Mouse (Mus musculus): ENCODE measurements at regions not wholly inside any gene's neighbourhood (a gene's known extent, or its start where the extent isn't known, plus 50 kb on each side); places are given as distances from the start of the nearest gene placed in this dataset.

DNA sequence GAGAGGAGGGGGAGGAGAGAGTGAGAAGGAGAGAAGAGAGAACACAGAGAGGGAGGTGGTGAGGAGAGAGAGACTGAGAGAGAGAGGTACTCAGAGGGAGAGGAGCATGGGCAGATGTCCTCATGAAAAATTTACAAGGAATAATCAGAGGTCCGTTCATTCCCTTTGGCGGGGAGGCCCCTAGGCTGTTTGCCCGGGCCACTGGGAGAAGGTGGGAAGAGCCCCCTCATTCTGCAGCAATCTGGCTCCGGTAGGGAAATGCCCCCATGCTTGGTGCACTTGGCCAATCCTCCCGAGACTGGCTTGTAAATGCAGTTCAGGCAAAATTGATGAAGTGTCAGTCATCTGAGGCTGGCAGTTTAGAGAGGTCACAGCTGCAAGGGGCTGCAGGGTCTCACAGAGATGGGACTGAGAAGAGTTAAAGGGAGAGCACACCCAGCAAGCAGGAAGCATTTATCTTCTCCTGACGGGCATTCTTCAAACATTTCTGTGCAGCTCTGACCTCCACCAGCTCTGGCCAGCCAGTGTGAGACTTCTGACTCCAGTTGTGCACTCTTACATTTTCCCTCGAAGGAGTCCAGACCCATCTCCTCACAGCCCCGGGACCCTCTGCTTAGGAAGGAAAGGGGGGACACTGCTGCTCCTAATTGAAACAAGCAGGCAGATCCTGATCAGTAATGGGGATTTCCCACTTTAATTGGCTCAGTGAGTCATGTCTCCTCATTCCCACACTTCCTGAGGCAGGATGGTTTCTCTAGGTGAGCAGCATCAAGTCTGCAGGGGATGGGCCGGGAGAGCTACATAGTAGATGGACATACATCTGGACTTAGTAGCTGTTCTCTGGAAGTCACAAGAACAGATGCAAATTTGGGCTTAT lies 65.5 kb downstream of the Cmpk2 start:
- 52% methylated on average over 9 of the region's 9 CpGs for WGBS
- DNase-seq (ENCODE audit: low spot score) (peak; percentile 51), ATAC-seq (replicated peaks; ENCODE audit: low FRiP score) (peak; percentile 56)
- Histone ChIP-seq H3K9me3 (ENCODE audit: control insufficient read depth, low read length) (no peaks in the 10 kb centered on the region), H3K4me3 (ENCODE audit: low read depth, low read length) (no peak overlapping the region), H3K27ac (ENCODE audit: low read depth, low read length) (peak overlapping the region; percentile 59; the same call in 1 of the 2 replicates), H3K36me3 (ENCODE audit: control insufficient read depth, insufficient read depth, low read length) (no peaks in the 10 kb centered on the region), H3K9ac (ENCODE audit: low read length) (no peak overlapping the region), H3K4me1 (replicated peaks; ENCODE audit: control insufficient read depth, insufficient read depth, low read length) (no peaks in the 10 kb centered on the region), H3K4me2 (ENCODE audit: low read depth, low read length, severe bottlenecking) (no peak overlapping the region), H3K27me3 (ENCODE audit: control insufficient read depth, insufficient read depth, low read length) (no peaks in the 10 kb centered on the region)

DNA sequence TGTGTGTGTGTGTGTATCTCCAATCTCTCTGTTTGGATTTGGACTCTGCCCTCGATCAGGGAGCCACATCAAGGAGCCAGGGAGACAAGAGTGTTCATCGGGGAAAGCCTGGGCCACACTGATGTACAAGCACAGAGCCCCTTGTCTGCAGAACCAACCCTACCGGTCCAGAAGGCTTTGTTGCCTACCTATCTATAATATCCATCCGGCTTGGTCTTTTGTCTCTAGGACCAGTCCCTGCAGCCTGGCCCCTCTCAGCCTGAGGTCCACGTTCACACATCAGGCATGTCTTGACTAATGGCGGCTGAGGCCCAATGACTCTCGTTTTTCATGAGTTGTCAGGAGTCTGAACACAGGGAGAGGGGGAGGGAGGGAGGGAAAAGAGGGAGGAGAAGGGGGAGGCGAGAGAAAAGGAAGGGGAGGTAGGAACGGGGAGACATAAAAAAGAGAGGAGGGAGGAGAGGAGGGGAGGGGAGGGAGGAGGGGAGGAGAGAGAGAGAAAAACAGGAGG lies 64.7 kb downstream of the Cmpk2 start:
- Histone ChIP-seq H3K9ac (ENCODE audit: low read length) (no peak overlapping the region), H3K36me3 (ENCODE audit: control insufficient read depth, insufficient read depth, low read length) (no peaks in the 10 kb centered on the region), H3K27me3 (ENCODE audit: control insufficient read depth, insufficient read depth, low read length) (no peaks in the 10 kb centered on the region), H3K9me3 (ENCODE audit: control insufficient read depth, low read length) (no peaks in the 10 kb centered on the region), H3K4me3 (ENCODE audit: low read depth, low read length) (no peak overlapping the region), H3K4me1 (replicated peaks; ENCODE audit: control insufficient read depth, insufficient read depth, low read length) (no peaks in the 10 kb centered on the region), H3K27ac (ENCODE audit: low read depth, low read length) (peak overlapping the region; percentile 28; the same call in 1 of the 2 replicates), H3K4me2 (ENCODE audit: low read depth, low read length, severe bottlenecking) (no peak overlapping the region)
- peak; percentile 52 for ATAC-seq (replicated peaks; ENCODE audit: low FRiP score)
- peak; percentile 52 for DNase-seq (ENCODE audit: low spot score)
- WGBS = 51% methylated on average over 9 of the region's 9 CpGs

DNA sequence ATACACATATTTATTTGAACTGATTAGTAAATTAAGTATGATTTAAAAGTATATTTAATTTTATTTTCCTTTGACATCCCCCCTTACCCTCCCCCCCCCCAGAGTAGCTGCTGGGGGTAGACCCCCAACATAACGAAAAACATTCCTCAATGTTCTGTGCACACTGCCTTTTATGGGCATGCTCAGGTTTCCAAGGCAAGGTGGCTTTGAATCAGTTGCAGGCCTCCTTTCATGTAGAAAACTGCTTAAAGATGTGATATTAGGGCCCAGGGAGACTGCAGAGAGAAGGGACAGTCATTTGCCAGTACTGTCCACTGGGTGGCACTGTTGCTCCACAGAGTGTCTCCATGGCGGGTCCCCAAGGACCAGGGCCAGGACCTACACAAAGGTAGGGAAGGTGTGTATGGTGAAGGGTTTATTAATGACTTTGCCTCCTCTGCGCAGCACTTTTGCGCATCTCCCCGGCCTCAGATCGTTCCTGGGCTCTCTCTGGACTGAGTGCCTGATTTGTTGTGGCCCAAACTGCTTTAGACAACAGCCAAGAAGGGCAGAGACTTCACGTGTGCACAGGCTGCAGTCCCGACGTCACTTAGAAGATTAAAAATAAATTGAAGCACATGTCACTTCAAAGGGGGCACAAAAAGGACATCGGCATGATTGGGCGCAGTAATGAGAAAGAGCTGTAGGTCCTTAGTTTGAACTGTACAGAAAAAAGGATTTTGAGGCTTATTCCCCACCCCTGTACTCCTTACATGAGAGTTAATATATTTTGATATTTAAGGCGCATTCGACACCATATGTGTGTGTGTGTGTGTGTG lies 64.0 kb downstream of the Cmpk2 start:
- WGBS = 40% methylated on average over 13 of the region's 13 CpGs
- Histone ChIP-seq H3K4me2 (ENCODE audit: low read depth, low read length, severe bottlenecking) (no peak overlapping the region), H3K4me3 (ENCODE audit: low read depth, low read length) (no peak overlapping the region), H3K27ac (ENCODE audit: low read depth, low read length) (peak overlapping the region; percentile 28; the same call in 1 of the 2 replicates), H3K27me3 (ENCODE audit: control insufficient read depth, insufficient read depth, low read length) (no peaks in the 10 kb centered on the region), H3K9me3 (ENCODE audit: control insufficient read depth, low read length) (no peaks in the 10 kb centered on the region), H3K4me1 (replicated peaks; ENCODE audit: control insufficient read depth, insufficient read depth, low read length) (no peaks in the 10 kb centered on the region), H3K9ac (ENCODE audit: low read length) (no peak overlapping the region), H3K36me3 (ENCODE audit: control insufficient read depth, insufficient read depth, low read length) (no peaks in the 10 kb centered on the region)
- DNase-seq (ENCODE audit: low spot score) = peak; percentile 93
- ATAC-seq (replicated peaks; ENCODE audit: low FRiP score) = peak; percentile 79

DNA sequence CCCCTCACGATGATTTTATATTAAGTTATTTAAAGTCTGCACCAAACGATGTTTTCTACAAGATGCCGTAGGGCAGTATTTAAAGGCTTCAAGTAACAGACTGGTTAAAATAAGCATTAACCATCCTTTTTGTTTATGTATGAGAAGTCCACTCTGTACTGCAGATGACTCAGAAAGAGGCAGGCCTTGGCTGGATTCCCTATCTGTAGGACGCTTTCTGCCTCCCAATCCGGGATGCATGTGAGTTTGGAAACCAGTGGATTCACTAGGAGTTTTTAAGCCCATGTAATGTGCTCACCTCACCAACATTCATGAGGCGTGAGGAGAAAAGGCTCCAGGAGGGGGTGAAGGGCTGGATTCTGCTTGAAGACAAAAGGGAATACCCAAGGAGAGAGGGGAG lies 63.1 kb downstream of the Cmpk2 start:
- DNase-seq (ENCODE audit: low spot score) (no peak), ATAC-seq (replicated peaks; ENCODE audit: low FRiP score) (no peak)
- Histone ChIP-seq H3K27ac (ENCODE audit: low read depth, low read length) (no peak overlapping the region), H3K27me3 (ENCODE audit: control insufficient read depth, insufficient read depth, low read length) (no peaks in the 10 kb centered on the region), H3K9me3 (ENCODE audit: control insufficient read depth, low read length) (no peaks in the 10 kb centered on the region), H3K4me3 (ENCODE audit: low read depth, low read length) (no peak overlapping the region), H3K4me2 (ENCODE audit: low read depth, low read length, severe bottlenecking) (no peak overlapping the region), H3K9ac (ENCODE audit: low read length) (no peak overlapping the region), H3K36me3 (ENCODE audit: control insufficient read depth, insufficient read depth, low read length) (no peaks in the 10 kb centered on the region), H3K4me1 (replicated peaks; ENCODE audit: control insufficient read depth, insufficient read depth, low read length) (no peaks in the 10 kb centered on the region)
- 88% methylated on average over 6 of the region's 6 CpGs for WGBS

All from forebrain, embryonic 11.5 days (tissue).